Mouse (Mus musculus): ENCODE results near the gene Ccdc63.

- no peak for TF ChIP-seq TAL1 (conservative IDR thresholded peaks at IDR 0.05; ENCODE audit: low read depth, low read length)
- TF ChIP-seq CTCF (IDR thresholded peaks at IDR 0.05; ENCODE audit: low read depth, low read length) = no peak
- TF ChIP-seq GATA2 (IDR thresholded peaks at IDR 0.05; ENCODE audit: borderline replicate concordance, low read depth, low read length) = no peak
These were observed 7.6 kb downstream of the Ccdc63 start for GRCm38 (mm10) chr5:122133050-122133389.
